Mouse (Mus musculus): ENCODE results near the gene Mex3a. TPM values are rescaled to one million over a fixed set of nuclear protein-coding genes. Genes with fewer than 3 reads are reported as not detected.

Gene Mex3a
- polyA plus RNA-seq, 1 experiment from 2014 or later, result 31.6 TPM

DNA sequence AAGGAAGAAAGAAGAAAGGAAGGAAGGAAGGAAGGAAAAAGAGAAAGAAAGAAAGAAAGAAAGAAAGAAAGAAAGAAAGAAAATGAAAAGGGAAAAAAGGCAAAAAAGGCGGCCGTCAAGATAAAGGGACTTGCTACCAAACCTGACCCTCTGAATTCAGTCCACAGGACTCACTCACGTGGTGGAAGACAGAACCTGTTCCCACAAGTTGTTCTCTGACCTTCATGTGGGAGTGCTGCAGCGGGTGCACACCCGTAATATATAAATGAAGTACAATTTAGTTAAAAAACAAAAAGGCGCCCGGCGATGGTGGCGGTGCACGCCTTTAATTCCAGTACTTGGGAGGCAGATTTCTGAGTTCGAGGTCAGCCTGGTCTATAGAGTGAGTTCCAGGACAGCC is 3.5 kb upstream of the Mex3a start:
- Histone ChIP-seq H3K27me3 (ENCODE audit: control insufficient read depth, insufficient read depth, low read length) (no peaks in the 10 kb centered on the region), H3K9ac (ENCODE audit: low read depth, low read length) (no peak overlapping the region), H3K4me1 (ENCODE audit: control insufficient read depth, insufficient read depth, low read length) (peaks cover 44% of the 10 kb centered on the region), H3K27ac (ENCODE audit: low read depth, low read length) (no peak overlapping the region), H3K36me3 (ENCODE audit: control insufficient read depth, insufficient read depth, low read length) (0 out of 2 replicates have a peak, but pooled peaks cover 5% of the 10 kb centered on the region), H3K9me3 (ENCODE audit: control insufficient read depth, low read length) (no peaks in the 10 kb centered on the region), H3K4me2 (replicated peaks; ENCODE audit: low read depth, low read length) (no peak overlapping the region), H3K4me3 (ENCODE audit: low read length) (no peak overlapping the region)
- no peak for ATAC-seq (ENCODE audit: low FRiP score, low TSS enrichment)
- 72% methylated on average over 11 of the region's 11 CpGs for WGBS

DNA sequence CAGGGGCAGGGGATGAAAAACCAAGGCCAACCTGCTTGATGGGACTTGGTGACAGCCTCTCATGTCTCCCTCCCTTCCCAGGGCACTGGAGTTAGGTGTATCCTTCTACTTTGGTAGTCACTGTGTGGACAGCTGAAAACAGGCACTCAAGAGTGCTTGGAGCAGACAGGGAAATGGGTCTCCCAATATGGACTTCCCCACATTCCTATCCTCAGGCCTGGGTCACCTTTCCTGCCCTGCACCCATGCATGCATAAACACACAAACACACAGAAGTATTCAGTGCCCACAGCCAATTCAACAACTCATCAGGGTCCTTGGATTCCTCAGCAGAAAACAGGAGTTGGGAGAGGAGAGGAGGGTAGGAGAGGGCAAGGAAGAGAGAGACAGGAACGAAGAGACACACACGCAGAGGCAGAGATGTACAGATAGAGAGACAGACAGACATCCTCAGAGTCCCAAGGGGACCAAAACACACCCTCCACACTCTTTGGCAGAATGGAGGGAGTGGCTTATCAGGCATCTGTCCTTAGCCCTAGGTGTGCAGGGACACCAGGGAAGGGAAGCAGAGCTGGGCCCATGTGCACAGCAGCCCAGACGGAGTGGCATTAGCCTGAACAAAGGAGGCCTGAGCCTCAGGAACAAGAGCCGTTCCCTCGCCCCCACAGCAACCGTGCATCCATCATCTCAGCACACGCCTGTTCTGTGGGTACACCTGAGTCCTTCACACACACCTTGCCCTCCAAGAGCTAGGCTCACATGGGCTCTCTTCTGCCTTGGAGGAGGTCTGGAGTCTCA is 2.8 kb upstream of the Mex3a start:
- ATAC-seq (ENCODE audit: low FRiP score, low TSS enrichment), result no peak
- Histone ChIP-seq H3K36me3 (ENCODE audit: control insufficient read depth, insufficient read depth, low read length) (0 out of 2 replicates have a peak, but pooled peaks cover 5% of the 10 kb centered on the region), H3K9me3 (ENCODE audit: control insufficient read depth, low read length) (no peaks in the 10 kb centered on the region), H3K9ac (ENCODE audit: low read depth, low read length) (peak overlapping the region; percentile 99), H3K4me3 (ENCODE audit: low read length) (peak overlapping the region; percentile 93), H3K4me1 (ENCODE audit: control insufficient read depth, insufficient read depth, low read length) (peaks cover 50% of the 10 kb centered on the region), H3K4me2 (replicated peaks; ENCODE audit: low read depth, low read length) (peak overlapping the region; percentile 94), H3K27me3 (ENCODE audit: control insufficient read depth, insufficient read depth, low read length) (no peaks in the 10 kb centered on the region), H3K27ac (ENCODE audit: low read depth, low read length) (peak overlapping the region; percentile 96)
- 25% methylated on average over 7 of the region's 7 CpGs for WGBS

DNA sequence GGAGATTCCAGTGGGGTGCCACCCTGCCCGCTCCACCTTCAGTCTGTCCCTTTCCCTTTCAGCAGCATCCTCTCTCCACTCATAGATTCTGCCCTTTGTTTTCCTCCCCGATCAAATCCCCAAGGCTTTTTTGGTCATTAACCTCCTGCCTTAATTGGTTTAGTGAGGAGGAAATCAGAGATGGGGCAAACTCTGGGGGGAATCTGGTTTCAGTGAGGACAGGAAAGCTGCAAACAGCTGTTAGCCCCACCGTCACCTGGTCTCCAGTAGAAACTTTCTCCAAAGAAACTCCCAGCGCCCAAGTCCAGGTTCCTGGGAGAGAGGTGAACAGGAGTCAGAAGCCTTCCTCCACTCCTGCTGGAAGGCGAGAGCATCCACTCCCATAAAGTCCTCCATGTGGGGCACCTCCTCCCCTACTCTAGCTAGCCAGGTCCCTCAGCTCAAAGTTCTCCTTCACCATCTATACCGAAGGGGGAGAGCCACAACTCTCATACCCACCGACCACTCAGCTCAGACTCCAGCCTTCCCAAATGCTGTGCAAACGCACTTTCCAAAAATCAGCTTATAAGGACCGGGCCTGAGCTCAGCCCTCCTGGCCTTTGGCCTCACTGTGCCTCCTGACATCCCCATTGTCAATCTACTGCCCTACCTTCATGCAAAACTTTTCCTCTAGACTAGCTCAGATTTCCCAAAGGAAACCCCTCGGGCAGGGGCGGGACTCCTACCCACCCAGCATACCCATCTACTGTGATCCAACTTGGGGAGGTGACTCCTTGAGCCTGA is 1.9 kb upstream of the Mex3a start:
- H3K9ac ChIP-seq (ENCODE audit: low read depth, low read length), result peak overlapping the region; percentile 99
- H3K36me3 ChIP-seq (ENCODE audit: control insufficient read depth, insufficient read depth, low read length), result no peaks in the 10 kb centered on the region
- no peaks in the 10 kb centered on the region for H3K9me3 ChIP-seq (ENCODE audit: control insufficient read depth, low read length)
- H3K4me2 ChIP-seq (replicated peaks; ENCODE audit: low read depth, low read length), result peak overlapping the region; percentile 94
- WGBS, result 10% methylated on average over 11 of the region's 11 CpGs
- no peak for ATAC-seq (ENCODE audit: low FRiP score, low TSS enrichment)
- H3K4me3 ChIP-seq (ENCODE audit: low read length), result peak overlapping the region; percentile 93
- H3K27ac ChIP-seq (ENCODE audit: low read depth, low read length), result peak overlapping the region; percentile 96; the same call in 1 of the 2 replicates
- peaks cover 59% of the 10 kb centered on the region for H3K4me1 ChIP-seq (ENCODE audit: control insufficient read depth, insufficient read depth, low read length)
- H3K27me3 ChIP-seq (ENCODE audit: control insufficient read depth, insufficient read depth, low read length), result no peaks in the 10 kb centered on the region

DNA sequence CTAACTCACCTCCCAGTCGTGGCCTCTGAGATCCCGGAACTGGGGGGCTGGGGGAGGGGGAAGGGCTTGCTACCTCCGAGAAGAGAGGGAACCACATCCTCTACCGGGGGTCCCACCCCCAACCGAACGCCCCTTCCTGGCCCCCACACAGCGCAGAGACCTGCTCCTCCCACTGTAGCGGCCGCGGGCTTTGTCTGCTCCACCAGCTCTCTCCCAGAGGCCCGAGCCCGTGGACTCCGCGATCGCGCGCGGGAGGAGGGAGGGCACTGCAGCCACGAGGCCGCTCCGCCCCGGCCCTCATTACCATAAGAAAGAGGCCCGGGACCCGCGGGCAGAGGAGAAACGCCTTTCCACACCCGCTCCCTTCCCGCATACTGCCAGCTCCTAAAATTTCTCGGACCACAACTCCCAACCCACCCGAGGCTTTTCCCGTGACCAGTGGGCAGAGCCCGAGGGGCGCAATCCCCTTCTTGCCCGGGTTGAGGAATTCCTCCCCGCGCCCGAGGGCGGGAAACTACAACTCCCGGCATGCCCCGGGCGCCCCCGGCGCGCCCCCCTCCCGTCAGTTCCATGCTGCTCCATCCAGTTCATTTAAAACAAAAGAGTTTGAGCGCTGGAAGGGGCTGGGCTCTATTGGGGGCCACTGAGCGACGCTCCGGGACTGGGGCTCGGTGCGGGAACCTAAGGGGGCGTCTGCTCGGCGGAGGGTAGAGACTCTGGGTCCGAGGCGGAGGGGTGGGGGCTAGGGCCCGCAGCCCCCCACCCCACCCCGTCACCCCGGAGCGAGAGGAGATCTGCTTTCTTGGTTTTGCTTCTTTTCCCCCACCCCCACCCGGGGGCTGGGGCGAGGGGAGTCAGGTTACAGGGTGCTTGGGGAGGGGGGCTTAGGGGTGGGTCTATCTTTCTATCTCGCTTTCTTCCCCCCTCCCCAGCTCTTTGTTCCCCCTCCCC is 572 bp upstream of the Mex3a start:
- peak; percentile 84 for ATAC-seq (ENCODE audit: low FRiP score, low TSS enrichment)
- H3K4me1 ChIP-seq (ENCODE audit: control insufficient read depth, insufficient read depth, low read length), result peaks cover 66% of the 10 kb centered on the region

DNA sequence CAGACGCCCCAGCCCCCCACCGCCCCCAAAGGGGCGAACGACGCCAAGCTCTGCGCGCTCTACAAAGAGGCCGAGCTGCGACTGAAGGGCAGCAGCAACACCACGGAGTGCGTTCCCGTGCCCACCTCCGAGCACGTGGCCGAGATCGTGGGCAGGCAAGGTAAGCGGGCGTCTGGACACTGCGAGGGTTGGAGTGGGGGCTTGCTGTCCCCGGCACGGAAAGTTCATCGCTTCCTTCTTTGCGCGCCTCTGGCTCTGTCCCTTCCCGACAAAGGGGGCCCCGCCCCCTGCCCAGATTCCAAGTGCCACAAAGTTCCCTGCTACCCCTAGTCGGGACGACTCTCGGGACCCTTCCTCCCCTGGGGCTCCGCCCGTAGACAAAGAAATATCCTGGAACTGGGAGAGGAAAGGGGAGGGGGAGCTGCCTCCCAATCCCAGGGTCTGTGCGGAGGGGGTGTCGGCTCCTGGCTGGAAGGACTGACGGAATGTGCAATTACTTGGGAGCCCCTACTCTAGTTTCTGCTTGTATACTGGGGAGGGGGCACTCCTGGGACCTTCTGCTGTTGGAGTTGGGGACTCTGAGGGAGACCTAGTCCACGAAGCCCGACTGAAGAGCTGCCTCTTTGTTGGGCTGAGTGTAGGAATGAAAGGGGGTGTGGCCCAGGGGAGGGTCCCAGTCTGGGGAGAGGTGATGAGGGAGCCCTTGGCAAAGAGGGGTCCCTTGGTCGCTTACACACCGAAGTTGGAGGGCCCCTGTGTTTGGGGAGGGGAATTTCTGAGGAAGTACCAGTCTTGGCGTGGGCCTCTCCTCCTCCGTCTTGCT is 705 bp downstream of the Mex3a start:
- Histone ChIP-seq H3K27me3 (ENCODE audit: control insufficient read depth, insufficient read depth, low read length) (no peaks in the 10 kb centered on the region), H3K36me3 (ENCODE audit: control insufficient read depth, insufficient read depth, low read length) (peaks cover 22% of the 10 kb centered on the region), H3K27ac (ENCODE audit: low read depth, low read length) (peak overlapping the region; percentile 96), H3K4me3 (ENCODE audit: low read length) (peak overlapping the region; percentile 93), H3K9me3 (ENCODE audit: control insufficient read depth, low read length) (no peaks in the 10 kb centered on the region), H3K4me1 (ENCODE audit: control insufficient read depth, insufficient read depth, low read length) (peaks cover 69% of the 10 kb centered on the region), H3K4me2 (replicated peaks; ENCODE audit: low read depth, low read length) (peak overlapping the region; percentile 94), H3K9ac (ENCODE audit: low read depth, low read length) (peak overlapping the region; percentile 99)
- WGBS, result under 1% methylated on average over 36 of the region's 40 CpGs
- ATAC-seq (ENCODE audit: low FRiP score, low TSS enrichment), result peak; percentile 16

More for the DNA sequence above, 572 bp upstream of the Mex3a start:
- Histone ChIP-seq H3K27ac (ENCODE audit: low read depth, low read length) (peak overlapping the region; percentile 96), H3K9me3 (ENCODE audit: control insufficient read depth, low read length) (no peaks in the 10 kb centered on the region), H3K4me2 (replicated peaks; ENCODE audit: low read depth, low read length) (peak overlapping the region; percentile 94), H3K27me3 (ENCODE audit: control insufficient read depth, insufficient read depth, low read length) (no peaks in the 10 kb centered on the region), H3K36me3 (ENCODE audit: control insufficient read depth, insufficient read depth, low read length) (peaks cover 9% of the 10 kb centered on the region), H3K4me3 (ENCODE audit: low read length) (peak overlapping the region; percentile 93), H3K9ac (ENCODE audit: low read depth, low read length) (peak overlapping the region; percentile 99)
- under 1% methylated on average over 63 of the region's 63 CpGs for WGBS

DNA sequence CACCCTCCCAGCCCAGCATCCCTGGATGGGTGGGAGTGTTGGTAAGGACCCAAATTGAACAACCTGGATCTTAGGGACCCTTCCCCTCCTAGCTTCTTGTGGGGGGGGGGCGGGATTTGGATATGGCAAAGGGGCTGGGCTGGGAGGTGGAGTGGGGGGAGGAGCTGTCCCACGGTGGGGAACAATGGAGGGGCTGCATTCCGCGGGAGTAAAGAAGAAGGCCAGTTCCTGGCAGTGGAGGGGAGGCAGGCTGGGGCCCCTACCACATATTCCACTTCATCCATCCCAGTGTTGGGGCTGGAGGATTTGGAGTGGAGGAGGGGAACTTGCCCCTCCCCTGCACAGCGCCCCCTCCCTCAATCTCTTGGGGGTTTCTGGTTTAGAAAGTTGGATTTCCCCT is 1.5 kb downstream of the Mex3a start:
- H3K4me1 ChIP-seq (ENCODE audit: control insufficient read depth, insufficient read depth, low read length), result peaks cover 68% of the 10 kb centered on the region
- H3K9me3 ChIP-seq (ENCODE audit: control insufficient read depth, low read length), result no peaks in the 10 kb centered on the region
- H3K4me3 ChIP-seq (ENCODE audit: low read length), result peak overlapping the region; percentile 93
- peaks cover 30% of the 10 kb centered on the region for H3K36me3 ChIP-seq (ENCODE audit: control insufficient read depth, insufficient read depth, low read length)
- peak overlapping the region; percentile 99 for H3K9ac ChIP-seq (ENCODE audit: low read depth, low read length)
- no peak for ATAC-seq (ENCODE audit: low FRiP score, low TSS enrichment)
- no peaks in the 10 kb centered on the region for H3K27me3 ChIP-seq (ENCODE audit: control insufficient read depth, insufficient read depth, low read length)
- WGBS, result 0% methylated on average over 5 of the region's 5 CpGs
- peak overlapping the region; percentile 96; the same call in 1 of the 2 replicates for H3K27ac ChIP-seq (ENCODE audit: low read depth, low read length)
- H3K4me2 ChIP-seq (replicated peaks; ENCODE audit: low read depth, low read length), result peak overlapping the region; percentile 94

DNA sequence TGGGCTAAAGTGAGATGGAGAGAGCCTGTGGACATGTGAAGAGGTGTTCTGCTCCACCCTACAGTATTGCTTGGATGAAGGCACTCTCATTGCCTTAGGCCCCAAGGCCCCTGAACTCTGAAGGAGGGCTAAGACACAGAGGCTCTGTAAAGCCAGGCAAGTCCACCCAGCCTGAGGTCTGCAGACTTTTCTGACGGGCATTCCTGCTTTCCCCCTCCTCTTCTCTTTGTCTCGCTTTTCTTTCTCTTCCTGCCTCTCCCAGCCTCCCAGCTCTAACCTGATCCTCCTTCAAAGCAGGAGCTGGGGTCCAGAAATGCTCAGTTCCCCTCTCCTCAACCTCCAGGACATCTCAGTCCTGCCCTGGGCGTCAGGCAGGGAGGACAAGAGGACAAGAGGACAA is 2.8 kb downstream of the Mex3a start:
- 15% methylated on average over 3 of the region's 3 CpGs for WGBS
- Histone ChIP-seq H3K27ac (ENCODE audit: low read depth, low read length) (peak overlapping the region; percentile 6; the same call in 1 of the 2 replicates), H3K9me3 (ENCODE audit: control insufficient read depth, low read length) (no peaks in the 10 kb centered on the region), H3K4me3 (ENCODE audit: low read length) (peak overlapping the region; percentile 93), H3K36me3 (ENCODE audit: control insufficient read depth, insufficient read depth, low read length) (peaks cover 38% of the 10 kb centered on the region), H3K9ac (ENCODE audit: low read depth, low read length) (peak overlapping the region; percentile 99; the same call in 1 of the 2 replicates), H3K4me2 (replicated peaks; ENCODE audit: low read depth, low read length) (peak overlapping the region; percentile 94), H3K4me1 (ENCODE audit: control insufficient read depth, insufficient read depth, low read length) (peaks cover 59% of the 10 kb centered on the region), H3K27me3 (ENCODE audit: control insufficient read depth, insufficient read depth, low read length) (no peaks in the 10 kb centered on the region)
- ATAC-seq (ENCODE audit: low FRiP score, low TSS enrichment), result no peak

DNA sequence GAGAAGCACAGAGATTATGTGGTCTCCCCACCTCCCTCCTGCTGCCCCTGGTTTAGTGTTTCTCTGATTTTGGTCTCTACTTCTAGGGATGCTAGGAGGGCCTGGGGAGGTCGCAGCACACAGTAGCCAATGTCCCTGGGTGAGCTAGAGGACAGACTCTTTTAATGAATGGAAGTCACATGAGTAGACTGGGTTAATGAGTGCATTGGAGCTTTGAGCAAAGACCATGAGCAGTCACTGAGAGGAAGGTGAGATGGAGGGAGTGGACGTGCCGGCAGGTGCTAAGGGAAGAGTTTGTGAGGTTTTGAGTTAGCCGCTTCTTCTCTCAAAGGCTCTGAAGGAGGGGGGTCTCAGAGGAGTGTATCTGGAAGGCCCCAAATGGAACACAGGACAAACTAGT is 3.3 kb downstream of the Mex3a start:
- 32% methylated on average over 4 of the region's 4 CpGs for WGBS
- no peaks in the 10 kb centered on the region for H3K9me3 ChIP-seq (ENCODE audit: control insufficient read depth, low read length)
- H3K4me2 ChIP-seq (replicated peaks; ENCODE audit: low read depth, low read length), result peak overlapping the region; percentile 94
- no peaks in the 10 kb centered on the region for H3K27me3 ChIP-seq (ENCODE audit: control insufficient read depth, insufficient read depth, low read length)
- peak overlapping the region; percentile 6; the same call in 1 of the 2 replicates for H3K27ac ChIP-seq (ENCODE audit: low read depth, low read length)
- H3K4me1 ChIP-seq (ENCODE audit: control insufficient read depth, insufficient read depth, low read length), result peaks cover 55% of the 10 kb centered on the region
- peaks cover 43% of the 10 kb centered on the region for H3K36me3 ChIP-seq (ENCODE audit: control insufficient read depth, insufficient read depth, low read length)
- H3K4me3 ChIP-seq (ENCODE audit: low read length), result peak overlapping the region; percentile 93
- H3K9ac ChIP-seq (ENCODE audit: low read depth, low read length), result peak overlapping the region; percentile 99; the same call in 1 of the 2 replicates
- ATAC-seq (ENCODE audit: low FRiP score, low TSS enrichment), result no peak
